Mouse (Mus musculus): ENCODE measurements at regions not wholly inside any gene's neighbourhood (a gene's known extent, or its start where the extent isn't known, plus 50 kb on each side); places are given as distances from the start of the nearest gene placed in this dataset.

- in situ Hi-C loops (cut with MboI, MseI): no loop called here
Measured at GRCm38 (mm10) chr1:51538836-51539235, 60.6 kb upstream of the Nabp1 start.

- in situ Hi-C loops (cut with MboI, MseI): no loop called here
Measured at GRCm38 (mm10) chr1:51537765-51538360, 59.6 kb upstream of the Nabp1 start.

GRCm38 (mm10) chr1:51536076-51536475 lies 57.9 kb upstream of the Nabp1 start:
- in situ Hi-C loops (cut with MboI, MseI): no loop called here

- in situ Hi-C loops (cut with MboI, MseI): no loop called here
Measured at GRCm38 (mm10) chr1:51535414-51535813, 57.2 kb upstream of the Nabp1 start.

GRCm38 (mm10) chr1:51531360-51531759 lies 53.1 kb upstream of the Nabp1 start:
- in situ Hi-C loops (cut with MboI, MseI): no loop called here

- in situ Hi-C loops (cut with MboI, MseI): no loop called here
Measured at GRCm38 (mm10) chr1:51530191-51530926, 52.1 kb upstream of the Nabp1 start.

- in situ Hi-C loops (cut with MboI, MseI): loop anchor here (10.0 kb wide), 1 partner anchor 55 kb away; no protein-coding TSS in a partner anchor
Measured at GRCm38 (mm10) chr1:51529653-51530052, 51.4 kb upstream of the Nabp1 start.

GRCm38 (mm10) chr1:51528671-51529070 lies 50.4 kb upstream of the Nabp1 start:
- in situ Hi-C loops (cut with MboI, MseI): loop anchor here (10.0 kb wide), 1 partner anchor 56 kb away; no protein-coding TSS in a partner anchor
